Mouse (Mus musculus) right cerebral cortex, postnatal 25 days (tissue): ENCODE data around the gene Fam222b.
"Not testable (repeated sequence)": the region's sequence is repeated elsewhere in the genome, so short reads cannot be mapped to it uniquely, and the experiment has no call there.

Source experiments
- DNase-seq: peaks from one replicate; pipeline ENCODE4 v3.0.0; 2022

The Fam222b gene

DNA sequence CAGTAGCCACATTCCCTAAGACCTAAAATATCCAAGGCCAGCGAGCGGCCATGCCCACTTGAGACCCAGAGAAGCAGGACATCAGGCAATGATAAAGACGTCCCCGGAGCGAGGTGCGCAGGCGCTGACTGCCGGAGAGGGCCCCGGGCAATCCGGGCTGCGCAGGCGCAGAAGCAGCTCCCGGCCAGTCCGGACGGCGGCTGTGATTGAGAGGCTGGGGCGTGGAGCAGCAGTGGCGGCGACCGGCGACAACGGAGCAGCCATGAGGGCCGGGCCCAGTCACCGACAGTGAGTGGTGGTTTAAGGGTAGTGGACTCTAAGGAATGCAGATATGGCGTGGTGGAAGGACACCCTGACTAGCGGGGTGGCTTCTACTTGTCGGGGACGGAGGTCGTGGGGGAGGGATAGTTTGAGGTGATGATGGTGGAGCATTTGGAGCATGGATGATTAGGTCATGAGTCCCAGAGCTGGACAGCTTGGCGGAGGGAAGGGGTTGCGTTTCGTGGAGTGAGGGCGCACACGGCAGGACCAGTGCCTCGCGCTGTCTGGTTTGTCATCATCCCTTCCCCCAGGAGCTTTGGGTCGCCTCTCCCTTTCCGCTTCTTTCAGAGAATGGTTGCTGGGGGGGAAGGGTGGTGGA is at the start of gene Fam222b:
Gene Fam222b, plus strand, starts transcription at position 157 of the 640 bp plus-strand sequence.
- DNase-seq, result peak; percentile 92

DNA sequence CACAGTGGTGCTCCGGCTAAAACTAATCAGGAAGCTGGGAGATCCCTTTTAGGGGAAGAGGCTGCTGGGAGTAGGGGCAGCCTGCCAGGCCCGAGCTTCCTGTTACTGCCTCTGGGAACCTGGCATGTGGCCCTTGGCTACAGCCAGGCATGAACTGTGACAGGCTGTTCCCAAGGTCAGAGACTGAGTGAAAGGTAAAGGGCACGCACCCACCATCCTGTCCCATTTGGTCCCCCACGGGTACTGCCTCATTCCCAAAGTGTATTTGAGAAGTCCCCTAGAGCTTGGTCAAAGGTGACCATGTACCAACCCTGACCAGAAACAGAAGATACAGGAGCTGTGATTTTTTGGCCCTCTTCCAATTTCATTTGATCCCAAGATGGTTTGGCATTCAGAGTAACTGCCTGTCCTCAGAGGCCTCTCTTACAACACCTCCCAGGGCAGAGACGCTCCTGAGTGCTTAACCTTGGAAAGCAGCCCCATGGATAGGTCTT is 49.7 kb upstream of the Fam222b start:
- no peak for DNase-seq

GRCm38 (mm10) chr11:78048637-78049036 is 45.8 kb upstream of the Fam222b start:
- DNase-seq, result not testable (repeated sequence)

- no peak for DNase-seq
These were observed 41.4 kb upstream of the Fam222b start for GRCm38 (mm10) chr11:78053078-78053477.

DNA sequence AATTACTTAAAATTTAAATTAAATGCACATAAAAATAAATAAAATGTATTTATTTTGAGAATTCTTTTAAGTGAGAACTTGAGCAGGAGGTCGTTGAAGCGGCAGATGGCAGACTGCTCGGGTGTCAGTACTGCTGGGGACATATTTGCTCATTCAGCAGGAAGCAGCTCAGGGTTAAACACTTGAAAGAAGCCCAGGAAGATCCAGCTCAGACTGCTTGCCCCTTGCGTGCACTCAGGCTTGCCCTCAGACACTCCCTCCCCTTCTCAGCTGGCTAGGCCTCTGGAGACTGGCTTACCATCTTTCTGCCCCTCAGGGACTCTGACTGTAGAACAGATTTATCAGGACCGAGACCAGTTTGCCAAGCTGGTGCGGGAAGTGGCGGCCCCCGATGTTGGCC is 37.5 kb upstream of the Fam222b start:
- no peak for DNase-seq

- peak; percentile 36 for DNase-seq
These were observed 34.4 kb upstream of the Fam222b start for GRCm38 (mm10) chr11:78059833-78060757.

DNA sequence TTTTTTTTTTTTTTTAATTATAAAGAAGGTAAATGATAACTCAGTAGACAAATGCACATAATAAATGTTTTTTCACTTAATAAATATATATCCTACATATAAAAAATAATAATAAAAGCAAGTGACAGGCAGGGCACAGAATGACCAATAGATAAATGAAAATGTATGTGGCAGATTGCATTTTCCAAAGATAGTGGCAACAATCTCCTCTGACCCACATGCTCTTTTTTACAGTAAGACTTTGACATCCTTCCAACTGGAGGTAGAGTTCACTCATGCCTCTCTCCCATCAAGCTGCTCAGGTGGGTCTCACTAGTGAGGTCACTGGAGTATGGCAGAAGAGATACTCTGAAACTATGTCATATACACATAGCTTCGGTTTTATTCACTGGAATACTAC is 31.9 kb upstream of the Fam222b start:
- no peak for DNase-seq

DNA sequence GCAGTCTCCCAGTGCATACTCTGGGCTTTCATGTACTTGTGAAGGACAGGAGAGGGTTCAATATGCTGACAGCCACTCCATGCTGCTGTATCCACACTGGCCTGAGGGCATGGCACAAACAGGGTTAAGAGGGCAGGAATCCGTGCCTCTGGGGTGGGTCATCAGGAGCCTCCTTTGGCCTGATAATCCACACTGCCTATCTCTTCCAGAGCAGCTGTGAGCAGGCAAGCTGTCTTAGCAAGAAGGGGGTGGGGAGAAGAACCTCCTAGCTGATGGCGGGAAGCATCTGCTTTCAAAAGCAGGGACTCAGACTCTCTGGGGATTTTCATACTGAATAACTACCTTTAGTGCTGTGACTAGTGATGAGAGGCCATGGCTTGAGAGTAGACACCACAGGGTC is 28.6 kb upstream of the Fam222b start:
- no peak for DNase-seq

GRCm38 (mm10) chr11:78066641-78067040 is 27.8 kb upstream of the Fam222b start:
- no peak for DNase-seq

DNA sequence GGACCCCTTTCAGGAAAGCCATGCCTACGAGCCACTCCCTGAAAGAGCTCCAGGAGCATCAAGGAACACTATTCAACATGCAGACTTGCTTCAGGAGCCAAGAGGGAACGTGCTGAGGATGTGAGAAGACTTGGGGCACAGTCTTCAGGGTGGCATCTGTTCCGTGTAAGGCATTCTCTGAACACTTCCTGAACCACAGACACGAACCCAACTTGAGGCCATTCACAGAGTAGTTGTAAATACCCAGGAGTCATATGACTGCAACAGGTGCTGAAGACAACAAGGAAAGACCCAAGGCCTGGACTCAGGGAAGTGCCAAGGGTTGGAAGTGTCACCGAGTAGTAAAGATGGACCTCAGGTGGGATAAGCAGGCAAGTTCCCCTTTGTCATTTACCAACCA is 26.9 kb upstream of the Fam222b start:
- no peak for DNase-seq

DNA sequence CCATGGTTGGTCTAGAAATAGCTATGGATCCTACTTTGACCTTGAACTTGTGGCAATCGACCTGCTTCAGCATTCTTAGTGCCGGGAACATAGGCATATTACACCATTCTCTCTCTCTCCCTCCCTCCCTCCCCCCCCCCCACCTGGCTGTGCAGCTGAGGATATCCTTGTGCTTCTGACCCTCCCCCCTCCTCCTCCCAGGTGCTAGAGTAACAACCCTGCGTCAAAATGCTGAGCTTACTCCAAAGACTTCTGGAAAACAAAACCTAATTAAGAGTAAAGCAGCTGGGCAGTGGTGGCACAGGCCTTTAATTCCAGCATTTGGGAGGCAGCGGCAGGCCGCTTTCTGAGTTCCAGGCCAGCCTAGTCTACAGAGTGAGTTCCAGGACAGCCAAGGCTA is 25.3 kb upstream of the Fam222b start:
- DNase-seq, result no peak

GRCm38 (mm10) chr11:78069646-78070045 is 24.8 kb upstream of the Fam222b start:
- DNase-seq, result no peak

- no peak for DNase-seq
These were observed 22.5 kb upstream of the Fam222b start for GRCm38 (mm10) chr11:78071938-78072337.

GRCm38 (mm10) chr11:78072425-78073130 is 21.9 kb upstream of the Fam222b start:
- no peak for DNase-seq

DNA sequence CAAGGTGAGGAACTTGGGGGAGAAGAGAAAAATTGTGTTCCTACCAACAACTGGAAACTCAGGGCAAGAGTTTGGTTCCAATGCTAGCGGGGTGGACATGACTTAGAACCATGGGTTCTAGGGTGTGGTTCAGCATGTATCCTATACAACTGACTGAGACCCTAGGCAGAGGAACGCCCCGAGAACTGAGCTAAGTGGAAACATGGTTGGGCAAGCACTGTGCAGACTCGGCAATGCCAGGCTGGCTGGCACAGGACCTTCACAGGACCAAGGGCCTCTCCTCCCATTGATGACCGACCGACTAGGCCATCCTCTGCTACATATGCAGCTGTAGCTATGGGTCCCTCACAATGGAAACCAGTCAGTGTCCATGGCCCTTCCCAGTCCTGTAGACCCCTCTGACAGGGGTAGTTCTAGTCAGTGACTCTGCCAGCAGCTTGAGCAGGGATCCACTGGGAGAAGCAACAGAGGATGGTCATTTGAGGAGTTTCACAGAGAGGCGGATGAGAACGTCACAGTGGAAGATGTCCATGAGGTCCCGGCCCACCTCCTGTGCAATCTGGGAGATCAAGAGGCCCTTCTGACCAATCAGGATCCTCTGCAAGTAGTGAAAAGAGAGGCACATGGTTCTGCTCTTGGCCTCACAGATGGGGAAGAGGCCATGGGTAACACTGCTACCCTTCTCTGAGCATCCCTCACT is 20.7 kb upstream of the Fam222b start:
- no peak for DNase-seq

DNA sequence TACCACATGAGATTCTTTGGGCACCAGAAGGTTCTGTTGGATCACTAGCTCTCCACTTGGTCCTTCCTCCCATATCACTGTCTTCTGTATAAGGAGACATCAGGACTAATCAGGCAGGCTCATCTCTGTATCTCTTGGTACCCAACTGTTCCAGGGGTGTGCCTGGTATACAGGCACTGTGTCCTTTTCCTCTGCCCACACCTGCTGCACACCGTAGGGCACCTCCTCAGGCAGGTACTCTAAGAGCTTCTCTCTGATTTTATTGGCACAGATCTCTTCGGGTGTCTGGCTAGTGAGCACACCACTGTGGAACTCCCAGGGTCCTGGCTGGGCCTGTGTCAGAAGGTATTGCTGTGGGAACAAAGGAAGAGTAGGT is 20.2 kb upstream of the Fam222b start:
- no peak for DNase-seq

DNA sequence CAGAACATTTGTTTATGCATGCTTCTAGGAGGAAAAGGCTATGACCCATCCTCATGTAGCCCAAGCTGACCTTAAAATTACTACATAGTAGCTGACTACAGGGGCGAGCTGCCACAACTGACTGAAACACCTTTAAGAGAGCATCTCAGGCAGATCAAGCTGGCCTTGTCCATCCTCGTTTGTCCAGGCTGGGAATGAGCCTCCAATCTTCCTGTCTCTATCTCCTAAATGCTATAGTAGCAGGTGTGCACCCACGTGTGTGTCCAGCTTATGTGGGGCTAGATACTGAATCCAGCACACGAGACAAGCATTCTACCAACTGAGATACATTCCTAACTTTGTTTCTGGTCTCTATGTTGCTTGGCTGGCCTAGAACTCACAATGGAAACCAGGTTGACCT is 19.8 kb upstream of the Fam222b start:
- no peak for DNase-seq

- DNase-seq, result peak; percentile 82
These were observed 14.2 kb upstream of the Fam222b start, which contains the start of gene Eral1 for GRCm38 (mm10) chr11:78079961-78080921. TSS of gene Eral1 (minus strand) at chr11:78080383.

- DNase-seq, result no peak
These were observed 10.9 kb upstream of the Fam222b start for GRCm38 (mm10) chr11:78083595-78083994.

DNA sequence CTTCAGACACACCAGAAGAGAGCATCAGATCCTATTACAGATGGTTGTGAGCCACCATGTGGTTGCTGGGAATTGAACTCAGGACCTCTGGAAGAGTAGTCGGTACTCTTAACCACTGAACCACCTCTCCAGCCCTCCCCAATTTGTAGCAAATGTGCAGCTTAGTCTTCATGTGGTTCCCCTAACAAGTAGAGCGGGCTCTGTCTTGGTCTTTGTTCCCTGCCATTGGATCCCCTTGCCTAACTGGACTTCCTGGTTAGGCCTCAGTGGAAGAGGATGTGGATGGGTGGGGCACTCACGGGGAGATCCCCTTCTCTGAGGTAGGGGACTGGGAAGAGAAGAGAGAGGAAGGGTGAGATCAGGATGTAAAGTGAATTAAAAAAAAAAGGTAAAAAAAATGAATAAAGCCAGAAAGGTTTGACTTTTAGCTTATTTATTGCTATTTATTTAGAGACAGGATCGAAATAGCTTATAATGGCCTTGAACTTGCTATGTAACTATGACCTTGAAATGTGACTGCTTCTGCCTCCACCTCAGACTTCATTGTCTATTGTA is 7.5 kb upstream of the Fam222b start:
- no peak for DNase-seq

DNA sequence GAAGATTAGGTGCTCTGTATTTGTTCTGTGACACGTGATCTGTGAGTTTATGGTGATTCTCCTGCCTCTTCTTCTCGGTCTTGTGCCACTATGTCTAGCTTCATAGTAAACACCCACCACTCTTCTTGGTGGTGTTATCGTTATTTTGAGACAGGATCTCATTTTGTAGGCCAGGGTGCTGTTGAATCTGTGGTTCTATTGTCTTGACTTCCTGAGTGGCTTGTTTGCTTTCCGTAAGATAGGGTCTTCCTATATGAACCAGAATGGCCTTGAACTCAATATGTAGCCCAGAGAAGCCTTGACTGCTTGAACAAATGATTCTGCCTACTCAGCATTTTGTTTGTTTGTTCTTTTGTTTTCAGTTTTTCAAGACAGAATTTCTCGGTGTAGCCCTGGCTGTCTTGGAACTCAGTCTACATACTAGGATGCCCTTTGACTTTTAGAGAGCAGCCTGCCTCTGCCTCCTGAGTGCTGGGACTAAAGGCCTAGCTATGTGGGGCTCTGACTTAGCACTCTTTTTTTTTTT is 6.6 kb upstream of the Fam222b start:
- no peak for DNase-seq
